Mouse (Mus musculus) adrenal gland, adult 18-20 months (tissue): ENCODE data around the gene Myl7. TPM values are rescaled to one million over a fixed set of nuclear protein-coding genes. Genes with fewer than 3 reads are reported as not detected.

ENCODE experiments used
- DNase-seq, 2 experiments: peaks; one replicate each; pipeline ENCODE4 v3.0.0; 2021 to 2022; ENCODE audit warnings: low spot score in 2 of 2
- long read RNA-seq, 2 experiments: library from polyadenylated mRNA; stranded (forward); transcript quantifications; one replicate each; pipeline ENCODE4 v2.0.0; 2021
- total RNA-seq, 2 experiments: library from RNA; stranded (reverse); gene quantifications; 1 replicate in 1 of 2; 2 replicates in 1 of 2; pipeline ENCODE4 v1.2.3; 2021

Gene Myl7
- total RNA-seq, result not detected
- long read RNA-seq, experiment 1, result 0 reads
- long read RNA-seq, experiment 2, partial matches to known transcripts, result 0 of 1 reads
- long read RNA-seq, experiment 2, other reads (novel, unspliced or antisense), result 1 of 1 reads

DNA sequence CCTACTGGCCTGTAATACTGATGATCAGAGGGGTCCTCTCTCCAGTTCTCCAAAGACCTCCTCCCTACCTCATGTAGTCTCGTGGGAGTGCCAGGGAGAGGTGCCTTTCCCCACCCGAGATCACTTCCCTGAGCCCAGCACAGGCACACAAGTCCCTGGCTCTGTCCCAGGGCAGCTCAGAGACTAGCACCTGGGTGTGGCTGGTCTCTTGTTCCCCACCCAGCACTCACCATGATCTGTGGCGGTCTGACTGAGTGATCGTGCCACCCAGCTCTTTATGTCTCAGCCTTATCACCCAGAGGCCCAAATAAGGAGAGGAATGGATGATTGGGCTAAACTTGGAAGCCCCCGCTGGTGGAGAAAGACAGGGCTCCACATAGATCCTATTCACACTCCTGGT is at the start of gene Myl7:
Gene Myl7 (minus strand): TSS at position 252 of the 400 bp plus-strand sequence.
- no peak for DNase-seq

GRCm38 (mm10) chr11:5947796-5948195 is 49.2 kb upstream of the Myl7 start:
- peak in 1 of 2 experiments; percentile 12 for DNase-seq

- DNase-seq, result peak; percentile 34 to 56
These were observed 46.5 kb upstream of the Myl7 start for GRCm38 (mm10) chr11:5945096-5945495.

DNA sequence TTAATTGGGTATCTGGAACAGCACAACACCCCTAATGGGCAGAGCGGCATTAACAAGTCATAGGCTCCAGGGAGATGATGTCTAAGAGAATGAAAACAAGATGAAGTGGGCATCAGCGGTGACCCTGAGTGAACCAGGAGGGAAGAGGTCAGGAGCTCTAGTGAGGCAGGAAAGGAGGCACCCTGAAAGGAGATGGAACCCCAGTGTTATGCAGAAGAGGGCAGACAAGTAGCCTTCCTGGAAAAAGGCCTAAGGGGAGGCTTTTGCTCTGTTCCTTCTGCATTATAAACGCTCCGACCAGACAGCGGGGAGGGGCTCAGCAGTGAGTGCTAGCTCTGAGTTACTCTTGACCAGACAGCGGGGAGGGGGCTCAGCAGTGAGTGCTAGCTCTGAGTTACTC is 44.4 kb upstream of the Myl7 start:
- DNase-seq, result peak in 1 of 2 experiments; percentile 12

DNA sequence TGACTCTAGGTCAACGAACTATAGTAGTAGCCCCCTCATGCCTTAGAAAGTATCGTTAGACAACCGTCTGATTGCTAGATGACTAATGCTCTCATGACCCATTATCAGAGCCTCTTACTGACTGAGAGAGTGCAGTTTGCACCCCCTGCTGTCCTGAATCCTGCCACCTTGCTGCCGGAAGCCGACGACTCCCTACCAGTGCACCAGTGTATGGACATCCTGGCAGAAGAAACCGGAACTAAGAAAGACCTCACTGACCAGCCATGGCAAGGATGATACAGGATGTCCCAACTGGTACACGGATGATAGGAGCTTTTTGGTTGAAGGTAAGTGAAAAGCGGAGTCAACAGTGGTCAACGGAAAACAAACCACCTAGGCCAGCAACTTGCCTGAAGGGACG is 35.9 kb upstream of the Myl7 start:
- peak in 1 of 2 experiments; percentile 5 for DNase-seq

- DNase-seq, result peak in 1 of 2 experiments; percentile 34
These were observed 33.4 kb upstream of the Myl7 start for GRCm38 (mm10) chr11:5931947-5932346.

GRCm38 (mm10) chr11:5930578-5930977 is 32.0 kb upstream of the Myl7 start:
- DNase-seq, result peak in 1 of 2 experiments; percentile 7

DNA sequence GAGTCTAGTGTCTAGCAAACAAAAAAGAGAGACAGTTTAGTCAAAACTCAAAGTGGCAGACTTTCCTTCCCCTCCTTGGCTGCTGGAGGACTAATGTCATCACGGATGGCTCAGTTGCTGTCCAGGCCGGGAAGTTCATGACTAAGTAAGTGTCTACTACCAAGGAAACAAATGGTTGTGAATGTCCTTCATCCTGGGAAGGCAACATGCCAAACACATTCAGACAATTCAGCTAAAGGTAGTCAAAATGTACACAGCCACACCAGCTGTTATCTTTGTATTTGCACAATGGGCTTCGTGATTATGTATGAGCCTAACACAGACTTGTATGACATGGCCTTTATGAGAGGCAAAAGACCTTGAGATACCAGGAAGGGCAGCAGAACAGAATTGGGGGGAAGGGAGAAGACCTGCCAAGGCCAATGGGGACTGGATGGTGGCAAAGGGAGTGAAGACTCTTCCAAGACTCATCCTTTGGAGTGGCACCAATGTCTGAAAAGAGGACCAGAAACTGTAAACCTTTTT is 28.2 kb upstream of the Myl7 start:
- DNase-seq, result no peak

DNA sequence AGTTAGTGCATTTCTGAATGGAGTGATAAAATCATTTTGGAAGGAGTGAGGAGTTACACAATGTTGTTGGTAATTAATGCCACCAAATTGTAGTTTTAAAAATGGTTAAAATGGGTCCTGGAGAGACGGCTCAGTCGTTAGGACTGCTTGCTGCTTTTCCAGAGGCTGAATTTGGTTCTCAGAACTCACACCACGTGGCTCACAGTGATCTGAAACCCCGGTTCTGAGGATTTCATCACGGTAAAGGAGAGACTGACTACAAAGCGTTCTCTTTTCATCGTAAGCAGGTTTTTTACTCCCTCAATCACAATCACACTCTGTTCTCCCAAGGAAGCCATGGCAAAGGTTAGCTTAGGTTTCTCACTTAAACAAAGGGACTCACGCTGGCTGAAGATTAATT is 26.1 kb upstream of the Myl7 start:
- peak in 1 of 2 experiments; percentile 1 for DNase-seq

- peak in 1 of 2 experiments; percentile 18 for DNase-seq
These were observed 21.9 kb upstream of the Myl7 start for GRCm38 (mm10) chr11:5920323-5920960.

DNA sequence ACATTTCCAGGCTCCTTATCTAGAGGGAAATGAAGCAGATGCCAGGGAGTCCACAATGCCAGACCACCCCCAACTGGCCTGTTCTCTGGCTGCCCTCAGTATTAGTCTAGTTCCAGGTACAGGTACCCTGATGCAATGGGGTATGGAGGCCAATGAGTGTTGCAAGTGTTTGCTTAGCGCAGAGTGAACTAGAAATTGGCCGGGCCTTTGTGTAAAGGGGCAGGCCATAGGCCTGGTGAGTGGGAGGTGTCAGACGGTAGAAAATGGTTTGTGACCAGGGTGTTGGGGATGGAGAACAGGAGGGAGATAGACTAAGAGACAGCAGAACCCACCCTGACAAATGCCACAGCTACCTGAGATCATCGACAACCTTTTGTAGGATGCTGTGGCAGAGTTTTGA is 21.0 kb upstream of the Myl7 start:
- DNase-seq, result peak in 1 of 2 experiments; percentile 7

GRCm38 (mm10) chr11:5918111-5918510 is 19.5 kb upstream of the Myl7 start:
- peak in 1 of 2 experiments; percentile 12 for DNase-seq

- DNase-seq, result no peak
These were observed 17.6 kb upstream of the Myl7 start for GRCm38 (mm10) chr11:5916178-5916548.

GRCm38 (mm10) chr11:5915429-5916177 is 17.0 kb upstream of the Myl7 start:
- no peak for DNase-seq

GRCm38 (mm10) chr11:5914940-5915339 is 16.4 kb upstream of the Myl7 start:
- peak in 1 of 2 experiments; percentile 9 for DNase-seq

DNA sequence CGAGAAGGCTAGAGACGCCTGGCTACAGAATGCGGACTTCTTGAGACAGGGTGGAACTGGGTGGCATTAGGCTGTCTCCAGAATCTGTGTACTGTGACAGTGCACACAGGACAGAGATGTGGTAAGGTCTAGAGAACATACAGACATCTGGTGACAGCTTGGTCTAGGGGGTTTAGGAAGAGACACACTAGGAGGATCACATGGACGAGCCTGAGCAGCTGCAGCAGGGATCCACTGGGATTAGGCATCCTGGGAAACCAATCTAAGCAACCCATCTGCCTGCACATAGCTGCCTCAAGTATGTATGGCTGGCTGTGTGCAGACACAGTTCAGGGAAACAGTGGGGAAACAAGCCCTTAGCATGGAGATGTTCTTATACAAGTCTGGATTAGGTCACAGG is 15.4 kb upstream of the Myl7 start:
- no peak for DNase-seq

DNA sequence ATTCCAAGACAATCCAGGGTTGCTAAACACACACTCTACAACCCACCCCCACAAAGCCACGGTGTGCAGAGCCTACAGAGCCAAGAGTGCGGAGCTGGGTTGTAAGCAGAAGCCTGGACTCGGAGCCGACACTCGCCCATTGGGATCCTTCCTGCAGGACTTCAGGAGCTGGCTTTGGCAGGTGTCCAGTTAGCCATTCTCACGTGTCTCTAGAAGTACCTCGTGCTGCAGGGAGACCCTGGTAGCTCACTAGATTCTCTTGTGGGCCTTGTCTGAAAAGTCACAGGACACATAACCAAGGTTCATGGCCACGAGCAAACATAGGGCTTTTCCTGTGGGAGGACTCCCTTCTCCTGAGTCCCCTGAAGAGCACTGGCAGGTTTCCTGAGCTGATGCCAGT is 14.7 kb upstream of the Myl7 start:
- DNase-seq, result peak in 1 of 2 experiments; percentile 16

DNA sequence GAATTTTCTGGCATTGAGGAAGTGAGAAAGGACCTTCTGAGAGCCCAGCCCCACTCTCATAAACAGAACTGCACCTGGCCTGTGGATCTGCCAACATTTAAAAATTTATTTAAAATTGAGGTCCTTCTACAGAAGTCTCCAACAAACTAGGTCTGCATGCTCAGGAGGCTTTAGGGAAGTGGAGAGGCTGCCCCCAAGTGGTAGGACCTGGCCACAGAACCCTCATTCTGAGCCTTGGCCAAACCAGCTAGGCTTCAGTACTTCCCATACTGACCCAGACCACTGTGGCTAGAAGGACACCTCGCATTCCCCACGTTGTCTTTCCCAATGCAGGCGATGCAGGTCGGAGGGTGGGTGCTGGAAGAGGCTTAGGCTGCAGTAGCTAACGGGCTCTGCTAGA is 14.1 kb upstream of the Myl7 start:
- peak; percentile 45 to 54 for DNase-seq

DNA sequence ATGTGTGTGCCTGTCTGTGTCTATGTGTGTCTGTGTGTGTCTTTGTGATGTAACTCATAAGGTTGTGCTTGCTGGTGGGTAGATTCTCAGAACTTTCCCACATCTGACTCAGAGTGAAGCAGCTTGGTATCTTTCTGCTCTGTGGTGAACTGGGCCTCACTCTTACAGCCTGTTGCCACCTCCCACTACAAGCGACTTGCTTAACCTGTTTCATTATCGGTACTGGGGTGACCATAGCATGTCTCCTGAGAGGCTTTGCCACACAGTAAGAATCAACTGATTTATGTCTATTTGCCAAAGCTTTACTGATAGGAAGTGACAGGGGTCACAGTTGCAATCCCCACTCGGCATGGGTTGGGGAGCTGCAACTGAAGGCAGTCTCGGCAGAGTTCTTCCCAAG is 10.1 kb upstream of the Myl7 start:
- DNase-seq, result no peak

DNA sequence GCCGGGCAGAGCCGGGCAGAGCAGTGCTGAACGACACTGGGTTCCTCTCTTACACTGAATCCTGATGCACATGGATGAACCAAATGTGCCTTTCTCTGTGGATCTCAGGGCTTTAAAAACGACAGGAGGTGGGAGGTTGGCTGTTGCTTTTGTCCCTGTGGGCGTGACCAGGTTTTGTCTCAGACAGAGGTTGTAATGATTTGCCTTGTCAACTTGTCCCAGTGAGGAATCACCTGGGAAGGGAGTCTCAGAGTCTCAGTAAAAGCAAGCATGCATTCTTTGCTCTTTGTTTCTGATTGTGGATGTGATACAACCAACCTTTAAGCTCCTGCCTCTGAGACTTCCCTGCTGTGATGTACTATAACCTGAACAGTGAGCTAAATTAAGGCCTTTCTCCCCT is 8.5 kb upstream of the Myl7 start:
- DNase-seq, result no peak

- DNase-seq, result no peak
These were observed 7.4 kb upstream of the Myl7 start for GRCm38 (mm10) chr11:5905778-5906518.
